Comparison of ENCODE assay signal across 10 mouse cellular contexts in the genomic region with DNA sequence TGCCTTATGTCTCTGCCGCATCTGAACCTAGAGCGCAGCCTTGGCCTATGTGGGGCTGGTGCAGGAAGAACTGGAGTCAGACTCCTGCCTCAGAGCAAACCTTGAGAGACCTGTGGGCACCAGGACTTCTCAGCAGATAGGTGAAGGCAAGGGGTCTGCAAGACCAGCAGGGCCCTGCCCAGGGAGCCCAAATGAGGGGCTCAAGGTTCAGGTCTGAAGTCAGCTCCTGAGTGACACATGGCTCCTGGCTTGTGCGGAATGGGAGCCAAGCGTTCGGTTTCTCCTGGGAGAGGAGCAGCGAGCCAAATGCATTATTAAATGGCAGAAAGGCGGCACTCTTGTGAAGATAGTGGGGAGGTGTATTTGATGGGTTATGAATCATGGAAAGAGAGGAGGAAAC. TPM values are rescaled to one million over a fixed set of nuclear protein-coding genes. Genes with fewer than 3 reads are reported as not detected.
DNase-seq lines count a peak whose midpoint lies in the region; ATAC-seq and TF ChIP-seq lines count a peak whose summit lies in the region.
"Had no signal": no experiment of that assay in that cellular context is flagged by ENCODE, and none has a peak within 500 bp of the region (broad histone marks: within the 10 kb centered on the region; RNA-seq: fewer than 3 reads in every experiment).

No protein-coding gene starts in this region.

- H3K4me1 ChIP-seq in forebrain, embryonic 12.5 days = peaks cover 57% of the 10 kb centered on the region
- H3K4me1 ChIP-seq in forebrain, embryonic 11.5 days (replicated peaks; ENCODE audit: control insufficient read depth, insufficient read depth, low read length) = peaks cover 21% of the 10 kb centered on the region
- H3K4me1 ChIP-seq in cerebellum, adult 2 months (ENCODE audit: control insufficient read depth, insufficient read depth, low read length) = peaks cover 77% of the 10 kb centered on the region
- peaks cover 22% of the 10 kb centered on the region for H3K4me1 ChIP-seq in forebrain, embryonic 16.5 days (replicated peaks; ENCODE audit: control insufficient read depth, insufficient read depth, low read length)

- DNase-seq in forebrain, embryonic 11.5 days (ENCODE audit: low spot score) = no peak
- peak; percentile 37 to 54 for DNase-seq in layer of hippocampus, adult 18-20 months (ENCODE audit: low spot score in 2 of 2)
- DNase-seq in layer of hippocampus, adult 9-11 months = no peak
- peak; percentile 65 to 69 for DNase-seq in cerebellum, adult 2 months
- DNase-seq in B cell, adult 2 months = no peak
- DNase-seq in thymus, postnatal 36 days = no peak
- DNase-seq: gastrocnemius, postnatal 25 days; lung, postnatal 10 days had no signal

- H3K9ac ChIP-seq in forebrain, embryonic 12.5 days = no peak overlapping the region
- H3K9ac ChIP-seq in forebrain, embryonic 11.5 days (ENCODE audit: low read length) = no peak overlapping the region
- H3K9ac ChIP-seq in forebrain, embryonic 16.5 days (replicated peaks; ENCODE audit: low read depth, low read length) = no peak overlapping the region

- H3K9me3 ChIP-seq in forebrain, embryonic 12.5 days = no peaks in the 10 kb centered on the region
- H3K9me3 ChIP-seq in forebrain, embryonic 11.5 days (ENCODE audit: control insufficient read depth, low read length) = no peaks in the 10 kb centered on the region
- no peaks in the 10 kb centered on the region for H3K9me3 ChIP-seq in forebrain, embryonic 16.5 days (ENCODE audit: control insufficient read depth, low read length)

- 0 out of 2 replicates have a peak, but pooled peaks cover 8% of the 10 kb centered on the region for H3K27me3 ChIP-seq in forebrain, embryonic 12.5 days
- H3K27me3 ChIP-seq in forebrain, embryonic 11.5 days (ENCODE audit: control insufficient read depth, insufficient read depth, low read length) = no peaks in the 10 kb centered on the region
- no peaks in the 10 kb centered on the region for H3K27me3 ChIP-seq in cerebellum, adult 2 months (ENCODE audit: control insufficient read depth, insufficient read depth, low read length)
- H3K27me3 ChIP-seq in forebrain, embryonic 16.5 days (replicated peaks; ENCODE audit: control insufficient read depth, insufficient read depth, low read length) = no peaks in the 10 kb centered on the region

- no peak for TF ChIP-seq CTCF in cerebellum, adult 2 months (IDR thresholded peaks at IDR 0.05; ENCODE audit: borderline replicate concordance, insufficient read depth, low read depth, low read length)

- no peak overlapping the region for H3K4me2 ChIP-seq in forebrain, embryonic 12.5 days
- no peak overlapping the region for H3K4me2 ChIP-seq in forebrain, embryonic 11.5 days (ENCODE audit: low read depth, low read length, severe bottlenecking)
- H3K4me2 ChIP-seq in forebrain, embryonic 16.5 days (ENCODE audit: low read length) = no peak overlapping the region

- peak overlapping the region; percentile 42; the same call in 1 of the 2 replicates for H3K27ac ChIP-seq in forebrain, embryonic 12.5 days
- H3K27ac ChIP-seq in forebrain, embryonic 11.5 days (ENCODE audit: low read depth, low read length) = no peak overlapping the region
- peak overlapping the region; percentile 76 for H3K27ac ChIP-seq in cerebellum, adult 2 months (ENCODE audit: insufficient read depth, low read length)
- peak overlapping the region; percentile 44 for H3K27ac ChIP-seq in forebrain, embryonic 16.5 days (ENCODE audit: low read length)

- ATAC-seq in forebrain, embryonic 12.5 days (ENCODE audit: low FRiP score) = no peak
- no peak for ATAC-seq in forebrain, embryonic 11.5 days (replicated peaks; ENCODE audit: low FRiP score)
- ATAC-seq in forebrain, embryonic 16.5 days = no peak

- whole genome bisulfite sequencing in forebrain, embryonic 12.5 days = 84% methylated on average over 7 of the region's 7 CpGs
- 86% methylated on average over 7 of the region's 7 CpGs for WGBS in forebrain, embryonic 11.5 days
- 15% methylated on average over 7 of the region's 7 CpGs for WGBS in cerebellum, adult 2 months
- WGBS in forebrain, embryonic 16.5 days = 60% methylated on average over 7 of the region's 7 CpGs

- no peak for TF ChIP-seq POLR2A in cerebellum, adult 2 months (IDR thresholded peaks at IDR 0.05; ENCODE audit: borderline replicate concordance, insufficient read depth, low read length)

- H3K4me3 ChIP-seq in forebrain, embryonic 12.5 days (replicated peaks) = no peak overlapping the region
- H3K4me3 ChIP-seq in forebrain, embryonic 11.5 days (ENCODE audit: low read depth, low read length) = no peak overlapping the region
- H3K4me3 ChIP-seq in cerebellum, adult 2 months (replicated peaks; ENCODE audit: insufficient read depth, low read depth, low read length) = no peak overlapping the region
- no peak overlapping the region for H3K4me3 ChIP-seq in forebrain, embryonic 16.5 days (replicated peaks; ENCODE audit: low read length)

- H3K36me3 ChIP-seq in forebrain, embryonic 12.5 days (replicated peaks) = no peaks in the 10 kb centered on the region
- H3K36me3 ChIP-seq in forebrain, embryonic 11.5 days (ENCODE audit: control insufficient read depth, insufficient read depth, low read length) = no peaks in the 10 kb centered on the region
- H3K36me3 ChIP-seq in forebrain, embryonic 16.5 days (ENCODE audit: control insufficient read depth, insufficient read depth) = no peaks in the 10 kb centered on the region

RNA-seq across cellular contexts. Expression of a gene that starts 52.9 kb away (rescaled TPM):
- 36.8 and 56.9 TPM in 2 replicates for polyA plus RNA-seq in forebrain, embryonic 12.5 days (2016; fragmentation: Nextera tagmentation; extraction: Ambion mirVana)
- polyA plus RNA-seq in forebrain, embryonic 11.5 days (2014; fragmentation: Nextera tagmentation; extraction: Ambion mirVana) = 51.5 and 52.2 TPM in 2 replicates
- 100 to 1,000 TPM; 108 to 109 TPM for total RNA-seq in layer of hippocampus, adult 18-20 months (2021)
- 136 and 171 TPM in 2 replicates for polyA plus RNA-seq in cerebellum, adult 2 months (2012; rRNA removed)
- 39.3 and 42.8 TPM in 2 replicates for polyA plus RNA-seq in forebrain, embryonic 16.5 days (2015; fragmentation: Nextera tagmentation; extraction: Ambion mirVana)

Comparison
In these comparisons a context has a peak if more than half of its experiments do, and no peak if none do; other contexts are left out.
1. DNase-seq: peak in layer of hippocampus, adult 18-20 months (2 of 2) and cerebellum, adult 2 months (2 of 2); none in forebrain, embryonic 11.5 days (single experiment), layer of hippocampus, adult 9-11 months (single experiment), B cell, adult 2 months (0 of 2) and thymus, postnatal 36 days (0 of 2).